Mouse (Mus musculus) CH12.LX (cell line): ENCODE measurements around the gene Rnf20. TPM values are rescaled to one million over a fixed set of nuclear protein-coding genes. Genes with fewer than 3 reads are reported as not detected.

ENCODE experiments used
- DNase-seq: peaks from one replicate; pipeline ENCODE4 v3.0.0-alpha.2; 2013; ENCODE audit errors: extremely low read depth
- H3K27ac ChIP-seq: 2 replicates; pipeline ENCODE4 v1.5.1; 2012; ENCODE audit warnings: low read depth, mild to moderate bottlenecking, control low read depth, moderate library complexity; ENCODE audit not compliant: insufficient read depth
- H3K27me3 ChIP-seq: replicated peaks from 2 replicates; pipeline ENCODE3; 2012; ENCODE audit warnings: inconsistent platforms
- H3K36me3 ChIP-seq, 2 experiments: replicated peaks in 1 of 2; 2 replicates each; pipeline versions ENCODE3 to v1.6.1; 2012; ENCODE audit warnings: inconsistent platforms in 1 of 2, low read length in 1 of 2, mild to moderate bottlenecking in 1 of 2, mixed read lengths in 1 of 2, moderate library complexity in 1 of 2; ENCODE audit not compliant: control insufficient read depth in 1 of 2, insufficient read depth in 1 of 2
- H3K4me1 ChIP-seq, 2 experiments: 2 replicates each; pipeline ENCODE4 v1.6.1; 2012; ENCODE audit warnings: inconsistent platforms in 1 of 2, moderate library complexity in 1 of 2; ENCODE audit not compliant: insufficient read depth in 2 of 2, control insufficient read depth in 1 of 2
- H3K4me2 ChIP-seq: 2 replicates; pipeline ENCODE4 v1.6.1; 2012; ENCODE audit warnings: low read depth, mild to moderate bottlenecking, control low read depth; ENCODE audit not compliant: poor library complexity, insufficient read depth, severe bottlenecking
- H3K4me3 ChIP-seq, 3 experiments: fragments of 150-350 bp in 1 of 3; sonication (generic) in 1 of 3; replicated peaks in 1 of 3; 2 replicates each; pipeline versions ENCODE3 to v1.5.1; 2011 to 2012; ENCODE audit warnings: low read depth in 2 of 3, low read length in 2 of 3, mild to moderate bottlenecking in 2 of 3, moderate library complexity in 2 of 3, control low read depth in 1 of 3, improper control_type of control experiment in 1 of 3, inconsistent platforms in 1 of 3, mixed read lengths in 1 of 3; ENCODE audit not compliant: poor library complexity in 1 of 3
- H3K79me2 ChIP-seq: replicated peaks from 2 replicates; pipeline ENCODE4 v1.6.1; 2012; ENCODE audit warnings: mild to moderate bottlenecking, moderate library complexity; ENCODE audit not compliant: control insufficient read depth, poor library complexity, insufficient read depth, severe bottlenecking; ENCODE audit errors: extremely low read depth
- H3K9ac ChIP-seq: 2 replicates; pipeline ENCODE4 v1.6.1; 2012; ENCODE audit warnings: low read depth, mild to moderate bottlenecking, control low read depth, moderate library complexity; ENCODE audit not compliant: insufficient read depth
- H3K9me3 ChIP-seq: replicated peaks from 2 replicates; pipeline ENCODE3; 2012; ENCODE audit warnings: low read length, inconsistent platforms, mixed read lengths
- BHLHE40 ChIP-seq: IDR thresholded peaks from 2 replicates; pipeline ENCODE4 v1.6.1; 2011; ENCODE audit warnings: mild to moderate bottlenecking, low read depth, low read length, improper control_type of control experiment
- CHD2 ChIP-seq: IDR thresholded peaks from 2 replicates; pipeline ENCODE4 v1.6.1; 2011; ENCODE audit warnings: low read length, improper control_type of control experiment
- GABPA ChIP-seq: IDR thresholded peaks from 2 replicates; pipeline ENCODE4 v1.6.1; 2012; ENCODE audit warnings: low read depth, low read length, improper control_type of control experiment, inconsistent platforms; ENCODE audit not compliant: insufficient replicate concordance
- HCFC1 ChIP-seq: IDR thresholded peaks from 2 replicates; pipeline ENCODE4 v1.6.1; 2012; ENCODE audit warnings: low read depth, mild to moderate bottlenecking, inconsistent platforms, low read length, improper control_type of control experiment
- JUN ChIP-seq: IDR thresholded peaks from 2 replicates; pipeline ENCODE4 v1.6.1; 2011; ENCODE audit warnings: low read depth, mild to moderate bottlenecking, low read length, improper control_type of control experiment, moderate library complexity; ENCODE audit not compliant: insufficient read depth
- JUND ChIP-seq: conservative IDR thresholded peaks from 2 replicates; pipeline ENCODE4 v1.6.1; 2011; ENCODE audit warnings: low read depth, low read length, improper control_type of control experiment
- MAX ChIP-seq: IDR thresholded peaks from 2 replicates; pipeline ENCODE4 v1.6.1; 2011; ENCODE audit warnings: low read length, improper control_type of control experiment
- MAZ ChIP-seq: IDR thresholded peaks from 2 replicates; pipeline ENCODE4 v1.6.1; 2012; ENCODE audit warnings: low read depth, mild to moderate bottlenecking, inconsistent platforms, low read length, improper control_type of control experiment, moderate library complexity
- MYC ChIP-seq: IDR thresholded peaks from 2 replicates; pipeline ENCODE4 v1.6.1; 2011; ENCODE audit warnings: low read depth, mild to moderate bottlenecking, improper control_type of control experiment, low read length
- PAX5 ChIP-seq: IDR thresholded peaks from 2 replicates; pipeline ENCODE4 v1.6.1; 2012; ENCODE audit warnings: low read length, inconsistent platforms, mixed read lengths
- POLR2AphosphoS2 ChIP-seq: IDR thresholded peaks from 2 replicates; pipeline ENCODE4 v1.6.1; 2011; ENCODE audit warnings: low read depth, low read length, improper control_type of control experiment
- RAD21 ChIP-seq: IDR thresholded peaks from 2 replicates; pipeline ENCODE4 v1.6.1; 2011; ENCODE audit warnings: low read depth, mild to moderate bottlenecking, low read length, improper control_type of control experiment, moderate library complexity
- RCOR1 ChIP-seq: conservative IDR thresholded peaks from 2 replicates; pipeline ENCODE4 v1.6.1; 2012; ENCODE audit warnings: low read depth, mild to moderate bottlenecking, inconsistent platforms, low read length, improper control_type of control experiment
- TBP ChIP-seq: conservative IDR thresholded peaks from 2 replicates; pipeline ENCODE4 v1.6.1; 2011; ENCODE audit warnings: low read depth, low read length, improper control_type of control experiment
- UBTF ChIP-seq: IDR thresholded peaks from 2 replicates; pipeline ENCODE4 v1.6.1; 2012; ENCODE audit warnings: low read depth, mild to moderate bottlenecking, inconsistent platforms, low read length, improper control_type of control experiment, moderate library complexity
- USF1 ChIP-seq: IDR thresholded peaks from 2 replicates; pipeline ENCODE4 v1.6.1; 2014; ENCODE audit warnings: low read depth, mild to moderate bottlenecking, inconsistent platforms, low read length, improper control_type of control experiment
- ZKSCAN1 ChIP-seq: IDR thresholded peaks from 2 replicates; pipeline ENCODE4 v1.6.1; 2012; ENCODE audit warnings: low read depth, inconsistent platforms, low read length, improper control_type of control experiment, borderline replicate concordance
- ZMIZ1 ChIP-seq: IDR thresholded peaks from 2 replicates; pipeline ENCODE4 v1.6.1; 2012; ENCODE audit warnings: low read depth, mild to moderate bottlenecking, inconsistent platforms, low read length, improper control_type of control experiment
- dilution Hi-C: fragments of 300-500 bp; cut with MboI; formaldehyde crosslinking; loops from 2 replicates; pipeline ENCODE4 v1.14.3; 2020; ENCODE audit warnings: low sequenced_read_pairs; ENCODE audit not compliant: extremely low pct_unique_long_range_greater_than_20kb, extremely low pct_ligation_motif_present
- in situ Hi-C: fragments of 300-500 bp; cut with MboI; formaldehyde crosslinking; loops from 3 replicates; pipeline ENCODE4 v1.14.3; 2019; ENCODE audit warnings: low sequenced_read_pairs, low pct_ligation_motif_present, low pct_unique_long_range_greater_than_20kb, mixed read lengths
- polyA plus RNA-seq: library from polyadenylated mRNA; unstranded; fragments of >175 nt; gene quantifications from 2 replicates; pipeline ENCODE4 v1.2.1, GENCODE M21; 2012; ENCODE audit warnings: low read depth; ENCODE audit not compliant: insufficient read length
- total RNA-seq, 2 experiments: library from RNA; depleted of rRNA; stranded (reverse); fragments of 300-350 nt in 1 of 2; fragments of >200 nt in 1 of 2; gene quantifications; 2 replicates each; pipeline ENCODE4 v1.2.3; 2012 to 2014

The Rnf20 gene
- total and polyA plus RNA-seq, 3 experiments = 47.9 to 61.5 (median 50.6) TPM

DNA sequence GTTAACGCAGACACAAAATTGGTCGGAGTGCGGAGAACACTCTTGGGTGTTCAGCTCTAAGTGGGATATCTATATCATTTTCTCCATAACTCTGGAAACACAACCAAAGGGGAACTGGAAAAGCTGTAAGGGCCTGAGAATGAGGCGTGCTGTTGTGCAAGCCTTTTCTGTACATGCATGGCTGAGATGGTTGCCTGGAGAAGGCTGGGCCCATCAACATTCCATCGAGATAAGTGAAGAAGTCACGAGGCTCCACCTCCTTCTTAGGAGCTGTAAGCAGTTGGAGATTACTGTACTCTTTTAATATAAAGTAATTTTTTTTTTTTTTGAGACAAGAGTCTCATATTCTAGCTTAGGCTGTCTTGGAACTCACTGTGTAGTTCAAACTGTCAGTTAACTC lies 44.3 kb downstream of the Rnf20 start:
- in situ Hi-C loops (no loop called here), dilution Hi-C loops (no loop called here)
- Histone ChIP-seq H3K36me3 (no peaks in the 10 kb centered on the region), H3K4me2 (no peak overlapping the region), H3K27ac (no peak overlapping the region), H3K4me1 (0 out of 4 replicates have a peak, but pooled peaks cover 0 to 5% of the 10 kb centered on the region in 2 experiments), H3K4me3 (no peak overlapping the region), H3K79me2 (no peaks in the 10 kb centered on the region), H3K27me3 (no peaks in the 10 kb centered on the region), H3K9me3 (no peaks in the 10 kb centered on the region), H3K9ac (no peak overlapping the region)
- no peak for TF ChIP-seq MYC
- TF ChIP-seq RCOR1 = no peak
- TF ChIP-seq GABPA = no peak
- TF ChIP-seq PAX5 = no peak
- TF ChIP-seq CHD2 = no peak
- no peak for TF ChIP-seq HCFC1
- no peak for TF ChIP-seq MAZ
- TF ChIP-seq BHLHE40 = no peak
- TF ChIP-seq POLR2AphosphoS2 = no peak
- no peak for TF ChIP-seq RAD21
- TF ChIP-seq JUND = no peak
- no peak for TF ChIP-seq JUN
- no peak for TF ChIP-seq UBTF
- no peak for TF ChIP-seq ZMIZ1
- no peak for TF ChIP-seq USF1
- no peak for TF ChIP-seq TBP
- no peak for TF ChIP-seq ZKSCAN1
- TF ChIP-seq MAX = no peak
- no peak for DNase-seq

DNA sequence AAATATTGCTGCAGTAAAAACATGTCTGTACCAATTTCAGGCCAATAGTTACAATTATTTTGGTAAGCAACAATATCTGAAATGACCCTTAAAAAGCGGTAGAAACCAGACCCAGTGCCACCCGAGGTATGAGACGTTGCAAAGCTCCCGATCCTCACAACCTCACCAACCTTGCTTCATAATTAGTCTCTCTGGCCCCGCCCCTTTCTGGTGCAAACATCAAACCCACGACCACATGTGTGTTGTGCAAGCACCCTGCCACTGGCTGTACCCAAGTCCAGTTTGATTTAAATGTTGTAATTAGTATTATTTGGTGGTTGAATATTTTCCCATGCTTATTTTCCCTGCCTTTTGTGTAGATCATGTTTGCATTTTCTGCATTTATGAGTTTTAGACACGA lies 45.0 kb downstream of the Rnf20 start:
- Histone ChIP-seq H3K4me3 (no peak overlapping the region), H3K9ac (no peak overlapping the region), H3K36me3 (no peaks in the 10 kb centered on the region), H3K27ac (no peak overlapping the region), H3K27me3 (no peaks in the 10 kb centered on the region), H3K4me1 (0 out of 4 replicates have a peak, but pooled peaks cover 0 to 5% of the 10 kb centered on the region in 2 experiments), H3K4me2 (no peak overlapping the region), H3K9me3 (no peaks in the 10 kb centered on the region), H3K79me2 (no peaks in the 10 kb centered on the region)
- dilution Hi-C loops = no loop called here
- no peak for DNase-seq
- no peak for TF ChIP-seq GABPA
- in situ Hi-C loops = no loop called here
